Mouse (Mus musculus): Measurements from ENCODE around the gene Kbtbd13.

Kbtbd13 gene

DNA sequence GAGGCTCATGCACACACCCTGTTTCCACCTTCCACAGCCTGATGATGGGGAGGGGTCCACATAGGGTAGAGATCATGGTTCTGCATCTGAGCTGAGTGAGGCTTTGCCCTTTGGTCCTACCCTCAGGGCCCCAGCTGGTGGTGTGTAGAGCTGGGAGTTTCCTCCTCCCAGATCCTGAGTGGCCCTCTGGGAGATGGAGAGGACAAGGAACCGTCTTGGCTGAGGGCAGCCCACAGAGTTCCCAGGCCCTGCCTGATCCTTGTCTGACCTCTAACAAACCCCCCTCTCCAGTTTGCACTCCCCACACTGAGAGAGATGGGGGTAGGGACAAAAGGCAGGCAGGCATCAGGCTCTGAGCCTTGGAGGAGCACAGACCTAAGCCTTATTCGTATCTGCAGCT, 2.9 kb upstream of the Kbtbd13 start:
- no peak for DNase-seq (ENCODE audit: low spot score in 2 of 2)

- no peak for DNase-seq (ENCODE audit: low spot score in 2 of 2)
Observed at GRCm38 (mm10) chr9:65393606-65394005, 2.2 kb upstream of the Kbtbd13 start.

DNA sequence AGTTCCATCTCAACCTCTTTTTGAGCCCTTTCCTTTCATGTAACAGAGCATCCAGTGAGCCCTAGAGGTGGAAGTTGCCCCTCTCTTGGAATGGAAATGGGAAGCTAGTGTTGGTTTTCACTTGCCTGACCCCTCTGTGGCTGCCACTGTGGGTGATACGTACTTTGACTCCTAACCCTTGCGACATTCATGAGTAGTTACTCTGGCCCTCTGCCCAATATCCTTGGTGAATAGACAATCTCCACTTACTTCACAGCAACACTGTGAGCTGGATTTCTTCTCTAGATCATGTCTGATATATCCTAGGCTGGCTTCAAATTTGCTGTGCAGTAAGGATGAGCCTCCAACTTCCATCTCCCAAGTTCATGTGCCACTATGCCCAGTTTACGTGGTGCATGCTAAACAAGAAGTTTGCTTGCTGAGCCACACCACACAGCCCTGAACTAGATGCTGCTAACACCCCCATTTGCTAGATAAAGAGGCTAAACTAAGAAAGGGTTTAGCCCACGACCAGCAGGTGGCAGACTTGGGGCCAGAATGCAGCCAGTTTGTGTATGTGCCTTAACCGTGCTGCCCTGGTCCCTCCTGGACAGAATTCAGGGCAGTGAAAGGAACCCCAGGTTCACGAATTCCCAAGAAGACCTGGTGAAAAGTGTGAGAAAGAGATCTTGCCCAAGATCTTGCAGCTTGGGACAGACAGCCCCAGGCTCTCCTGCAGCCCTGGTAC, 1.3 kb upstream of the Kbtbd13 start:
- DNase-seq (ENCODE audit: low spot score in 2 of 2) = peak; percentile 42 to 59

DNA sequence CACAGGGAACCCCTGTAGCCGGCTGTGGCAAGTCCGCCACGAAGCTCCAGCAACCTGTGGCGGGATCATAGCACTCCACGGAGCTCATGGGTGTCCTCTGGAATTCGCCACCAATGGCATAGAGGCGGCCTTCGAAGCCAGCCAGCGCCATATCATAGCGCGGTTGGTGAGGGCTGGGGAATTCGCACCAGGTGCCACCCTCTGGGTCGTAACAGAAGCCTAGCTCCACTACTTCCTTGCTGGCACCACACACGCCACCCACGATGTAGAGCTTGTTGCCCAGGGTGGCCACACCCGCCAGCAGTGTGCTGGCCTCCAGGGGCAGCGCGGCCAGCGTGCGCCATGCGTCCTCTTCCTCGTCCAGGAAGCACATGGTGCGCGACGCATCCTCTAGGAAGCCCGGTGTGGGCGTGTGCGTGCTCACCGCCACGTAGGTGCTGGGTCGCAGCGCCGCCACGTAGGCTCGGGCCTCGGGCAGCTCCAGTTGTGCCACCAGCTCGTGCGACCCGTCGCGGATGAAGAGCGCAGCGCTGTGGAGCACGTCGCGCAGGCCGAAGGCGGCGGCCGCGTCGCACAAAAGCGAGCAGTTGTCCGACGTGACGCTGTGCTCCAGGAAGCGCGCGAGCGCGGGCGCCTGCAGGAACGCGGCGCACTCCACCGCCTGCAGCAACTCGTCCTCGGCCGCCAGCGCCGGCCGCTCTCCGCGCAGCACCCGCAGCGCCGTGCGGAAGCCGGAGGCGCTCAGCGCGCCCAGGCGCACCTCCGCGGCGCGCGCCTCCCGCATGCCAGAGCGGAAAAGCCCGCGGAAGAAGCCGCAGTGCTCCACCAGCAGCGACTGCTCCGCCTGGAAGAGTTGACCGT, 470 bp downstream of the Kbtbd13 start:
- DNase-seq (ENCODE audit: low spot score in 2 of 2) = no peak

GRCm38 (mm10) chr9:65386373-65387140, 4.9 kb downstream of the Kbtbd13 start:
- DNase-seq (ENCODE audit: low spot score in 2 of 2) = no peak

DNA sequence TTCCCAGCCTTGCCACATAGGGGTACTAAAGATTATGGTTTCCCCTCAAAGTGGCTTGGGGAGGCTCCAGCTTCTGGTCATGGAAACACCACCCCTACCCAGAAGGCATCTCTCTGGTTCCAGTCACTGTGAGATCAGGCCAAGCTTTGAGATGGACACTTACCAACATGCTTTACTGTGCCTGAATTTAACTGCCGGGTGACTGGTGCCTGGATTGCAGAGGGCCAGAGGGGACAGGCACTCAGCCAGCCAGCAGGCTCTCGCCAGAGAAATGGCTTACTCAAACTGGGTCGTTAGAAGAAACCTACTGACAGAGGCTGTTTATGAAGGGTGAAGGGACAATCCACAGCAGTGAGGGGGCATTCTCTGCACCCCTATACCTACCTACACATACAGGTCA, 7.2 kb downstream of the Kbtbd13 start:
- no peak for DNase-seq (ENCODE audit: low spot score in 2 of 2)

DNA sequence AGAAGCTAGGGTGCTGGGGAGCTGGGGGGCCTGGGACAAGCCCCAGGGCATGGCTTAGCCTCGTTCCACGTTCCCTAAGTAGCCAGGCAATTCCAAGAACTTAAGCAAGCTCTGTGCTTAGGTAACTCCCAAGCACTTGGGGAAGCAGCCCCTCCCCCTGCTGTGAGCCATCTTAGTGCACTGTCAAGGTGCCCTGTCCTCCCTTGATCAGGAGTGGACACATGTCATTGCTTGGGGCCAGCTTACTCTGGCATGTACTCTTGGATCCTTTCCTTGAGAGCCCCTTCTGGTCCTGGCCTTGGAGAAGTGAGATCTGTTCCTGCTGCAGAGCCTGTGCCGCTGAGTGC, 8.7 kb downstream of the Kbtbd13 start:
- no peak for DNase-seq (ENCODE audit: low spot score in 2 of 2)

GRCm38 (mm10) chr9:65382031-65382750, 9.3 kb downstream of the Kbtbd13 start:
- no peak for DNase-seq (ENCODE audit: low spot score in 2 of 2)

DNA sequence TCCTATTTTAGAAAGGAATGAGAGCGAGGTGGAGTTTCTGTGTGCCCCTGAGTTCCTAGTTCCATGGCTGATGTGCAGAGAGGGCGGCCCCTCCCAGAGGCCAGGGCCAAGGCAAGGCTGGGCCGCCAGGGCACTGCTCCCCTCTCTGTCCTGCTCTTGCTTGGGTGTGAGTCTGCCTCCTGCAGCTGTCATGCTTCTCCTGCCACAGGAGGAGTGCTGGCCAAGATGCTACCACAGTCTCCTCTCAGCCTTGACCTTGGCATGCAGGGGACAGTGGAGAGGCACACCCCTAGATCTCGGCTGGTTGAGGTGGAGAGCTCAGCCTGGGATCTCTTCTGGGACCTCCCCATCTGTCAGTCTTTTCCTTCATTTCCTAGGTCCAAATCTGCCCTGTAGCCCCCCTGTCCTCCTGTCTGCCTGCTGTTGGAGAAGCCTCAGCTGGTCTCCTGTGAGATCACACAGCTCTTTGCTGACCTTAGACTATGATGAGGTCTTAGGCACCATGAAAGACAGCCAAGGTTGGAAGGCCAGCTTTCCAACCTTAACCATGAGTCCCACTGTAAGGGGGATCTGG, 10.3 kb downstream of the Kbtbd13 start:
- DNase-seq (ENCODE audit: low spot score in 2 of 2) = no peak

- peak in 1 of 2 experiments; percentile 54 for DNase-seq (ENCODE audit: low spot score in 2 of 2)
Observed at GRCm38 (mm10) chr9:65375163-65375934, 16.1 kb downstream of the Kbtbd13 start.

DNA sequence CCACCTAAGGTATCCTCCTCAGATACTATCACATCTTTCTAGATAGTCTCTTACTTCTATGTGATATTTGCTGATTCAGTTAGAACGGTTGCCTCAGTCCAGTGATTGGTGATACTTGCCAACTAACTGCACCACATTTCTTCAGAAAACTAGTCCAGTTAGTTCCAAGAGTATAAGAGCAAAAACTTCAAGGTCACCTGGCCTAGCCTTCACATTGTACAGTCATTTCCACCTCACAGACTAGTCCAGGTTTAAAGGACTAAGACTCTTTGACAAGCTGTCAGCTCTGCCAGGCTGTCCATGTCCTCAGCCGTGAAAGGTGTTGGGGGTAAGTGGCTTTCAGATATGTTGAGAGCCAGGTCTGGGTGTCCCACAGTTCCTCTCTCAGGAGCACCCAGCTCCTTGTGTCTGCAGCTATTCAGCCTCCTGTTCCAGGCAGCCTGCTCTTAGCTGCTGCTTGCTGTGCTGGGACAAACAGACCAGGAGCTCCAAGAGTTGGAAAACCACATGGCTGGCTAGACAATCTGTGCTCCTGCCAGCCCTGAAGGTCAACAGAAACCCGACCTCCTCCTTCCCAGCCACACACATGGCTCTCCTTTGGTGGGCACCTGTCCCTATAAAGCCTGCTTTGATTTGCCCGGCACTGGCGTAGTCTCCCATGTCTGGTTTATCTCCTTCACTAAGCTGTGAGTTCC, 16.8 kb downstream of the Kbtbd13 start:
- DNase-seq (ENCODE audit: low spot score in 2 of 2) = no peak

DNA sequence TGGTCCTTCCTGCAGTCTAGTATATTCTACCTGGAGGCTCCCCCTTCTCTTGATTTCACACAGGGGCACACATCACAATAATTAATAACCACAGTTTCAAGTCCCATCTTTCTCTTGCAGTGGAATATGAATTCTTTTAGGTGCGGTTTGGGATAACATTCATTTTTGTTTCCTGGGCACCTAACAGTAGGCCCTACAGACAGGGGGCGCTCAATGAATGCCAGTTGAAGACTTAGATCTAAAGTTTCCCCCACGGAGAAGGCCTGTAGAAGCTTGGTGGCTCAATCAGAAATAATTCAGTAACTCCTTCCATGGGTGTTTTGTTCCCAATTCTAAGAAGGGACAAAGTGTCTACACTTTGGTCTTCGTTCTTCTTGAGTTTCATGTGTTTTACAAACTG, 19.0 kb downstream of the Kbtbd13 start:
- DNase-seq (ENCODE audit: low spot score in 2 of 2) = no peak

- DNase-seq (ENCODE audit: low spot score in 2 of 2) = no peak
Observed at GRCm38 (mm10) chr9:65371756-65372155, 19.7 kb downstream of the Kbtbd13 start.

DNA sequence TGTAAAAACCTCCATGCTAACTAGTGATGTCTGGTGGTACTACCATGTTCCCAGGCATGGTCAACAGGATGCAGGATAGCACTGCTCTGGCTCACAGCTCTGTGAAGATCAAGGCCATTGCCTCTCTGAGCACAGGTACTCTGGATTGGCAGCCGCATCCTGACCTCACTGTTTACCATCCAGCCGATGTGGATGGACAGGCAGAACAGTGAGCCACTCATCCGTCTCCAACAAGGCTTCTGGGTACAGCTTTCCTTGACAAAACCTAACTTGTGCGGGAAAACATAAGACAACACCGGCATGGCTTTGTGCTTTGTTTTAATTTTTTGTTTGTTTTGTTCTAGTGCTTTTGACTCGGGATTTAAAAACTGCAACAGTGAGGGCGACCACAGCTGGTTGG, 25.7 kb downstream of the Kbtbd13 start:
- no peak for DNase-seq (ENCODE audit: low spot score in 2 of 2)

DNA sequence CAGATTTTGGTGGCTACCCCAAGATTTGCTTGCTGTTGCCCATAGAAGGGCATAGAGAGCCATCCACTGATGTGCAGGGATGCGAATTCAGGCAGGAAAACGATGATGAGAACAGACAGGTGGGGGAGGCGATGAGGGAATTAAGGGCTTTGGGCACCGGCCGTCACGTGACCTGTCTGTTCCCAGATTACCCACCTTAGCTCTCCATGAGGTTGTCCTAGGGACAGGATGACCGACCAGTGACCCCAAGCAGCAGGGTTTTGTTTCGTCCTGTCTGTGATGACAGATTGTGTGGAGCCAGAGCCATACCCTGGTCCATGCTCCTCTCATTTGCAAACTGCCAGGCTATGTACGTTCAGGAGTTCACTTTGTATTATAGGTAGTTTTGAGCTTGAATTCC, 27.8 kb downstream of the Kbtbd13 start:
- DNase-seq (ENCODE audit: low spot score in 2 of 2) = no peak

GRCm38 (mm10) chr9:65360641-65361448, 30.6 kb downstream of the Kbtbd13 start, which contains the start of gene Ubap1l:
Gene Ubap1l (plus strand): TSS chr9:65361041.
- no peak for DNase-seq (ENCODE audit: low spot score in 2 of 2)

- no peak for DNase-seq (ENCODE audit: low spot score in 2 of 2)
Observed at GRCm38 (mm10) chr9:65358956-65359480, 32.4 kb downstream of the Kbtbd13 start.

DNA sequence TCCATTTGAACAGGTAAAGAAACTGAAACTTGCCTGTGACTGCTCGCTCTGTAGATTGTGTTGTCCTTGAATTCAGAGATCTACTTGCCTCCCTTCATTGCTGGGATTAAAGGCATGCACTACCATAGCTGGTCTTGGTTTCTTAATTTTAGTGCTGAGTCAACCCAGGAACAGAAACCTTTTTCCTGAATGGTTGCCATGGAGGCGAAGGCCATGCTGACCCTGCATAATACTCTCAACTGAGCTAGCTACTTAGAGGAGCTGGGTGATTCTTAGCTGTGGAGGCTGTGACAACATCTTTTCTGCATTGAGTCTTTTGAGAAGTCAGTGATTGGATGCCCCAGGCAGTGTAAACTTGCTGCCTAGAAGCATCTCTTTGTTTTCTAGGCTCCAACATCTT, 34.5 kb downstream of the Kbtbd13 start:
- DNase-seq (ENCODE audit: low spot score in 2 of 2) = no peak

GRCm38 (mm10) chr9:65356561-65356960, 34.9 kb downstream of the Kbtbd13 start:
- DNase-seq (ENCODE audit: low spot score in 2 of 2) = no peak

Data from frontal cortex, postnatal 25 days (tissue).